Mouse (Mus musculus) right cerebral cortex, adult 18-20 months (tissue): ENCODE data around the gene Zbtb43.

Source experiments
- DNase-seq: peaks from one replicate; pipeline ENCODE4 v3.0.0; 2022; ENCODE audit warnings: mixed read lengths

Zbtb43 gene

DNA sequence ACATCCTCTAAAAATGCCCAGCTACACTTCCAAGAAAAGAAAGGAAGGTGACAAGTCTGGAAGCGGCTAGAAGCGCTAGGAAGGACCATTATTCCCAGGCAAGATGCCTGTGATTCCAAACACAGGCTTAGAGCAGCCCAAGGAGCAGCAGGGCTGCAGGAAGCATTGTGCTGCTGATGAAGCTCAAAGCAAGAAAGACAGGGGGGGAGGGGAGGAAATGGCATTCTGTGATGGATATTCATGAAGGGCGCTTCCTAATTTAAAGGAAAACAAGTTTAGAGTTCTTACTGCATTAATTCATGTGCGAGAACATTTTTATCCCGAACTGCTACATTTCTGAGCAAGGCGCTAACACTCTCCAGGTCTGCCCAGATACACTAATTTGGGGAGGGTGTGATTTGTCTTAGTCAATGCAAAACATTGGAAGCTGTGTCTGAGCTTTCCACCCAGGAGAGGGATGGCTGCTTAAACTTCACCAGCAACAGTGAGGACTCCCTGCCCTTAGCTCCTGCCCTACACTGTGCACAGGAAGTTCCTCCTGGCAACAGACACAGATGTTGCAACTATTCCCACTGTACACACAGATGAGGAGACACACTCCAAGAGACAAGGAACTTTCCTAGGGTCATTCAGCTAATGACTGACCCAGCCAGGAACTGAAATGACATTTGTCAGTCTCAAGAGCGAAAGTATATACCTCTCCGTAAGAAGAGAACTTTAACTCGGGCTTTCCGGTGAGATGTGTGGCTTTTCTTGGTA is 41.5 kb downstream of the Zbtb43 start:
- DNase-seq, result no peak

DNA sequence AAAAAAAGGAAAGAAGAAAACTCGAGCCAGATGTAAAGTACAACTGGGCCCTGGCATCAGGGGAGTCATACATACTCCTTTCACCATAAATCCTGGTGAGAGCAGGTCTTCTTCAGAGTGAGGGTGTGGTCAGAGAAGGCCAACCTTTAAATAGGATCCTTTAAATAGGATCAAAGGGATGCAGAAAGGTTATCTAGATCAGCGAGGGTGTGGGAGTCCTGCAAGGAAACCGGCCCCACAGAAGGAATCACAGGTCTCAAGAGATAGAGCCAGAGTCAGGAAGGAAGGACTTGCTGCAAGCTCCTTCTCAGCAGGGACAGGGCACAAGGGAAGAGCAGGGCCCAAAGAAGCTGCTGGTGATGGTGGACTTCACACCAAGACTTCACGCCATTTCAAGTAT is 50.9 kb downstream of the Zbtb43 start:
- DNase-seq, result no peak

DNA sequence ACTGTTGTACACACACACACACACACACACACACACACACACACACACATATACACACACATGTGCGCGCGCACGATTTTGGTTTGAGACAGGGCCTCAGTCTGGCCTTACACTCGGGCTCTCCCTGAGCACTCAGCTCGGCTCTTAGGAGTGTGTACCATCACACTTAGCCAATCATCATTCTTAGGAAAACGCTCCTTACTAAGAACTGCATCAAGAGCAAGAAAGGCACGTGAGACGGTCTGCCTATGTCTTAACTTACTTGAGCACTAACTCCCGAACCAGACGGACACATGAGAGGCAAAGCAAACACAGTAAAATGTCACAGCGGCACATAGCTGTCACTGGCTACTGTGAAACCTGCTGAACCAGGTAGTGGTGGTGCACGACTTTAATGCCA is 54.3 kb downstream of the Zbtb43 start:
- DNase-seq, result no peak

DNA sequence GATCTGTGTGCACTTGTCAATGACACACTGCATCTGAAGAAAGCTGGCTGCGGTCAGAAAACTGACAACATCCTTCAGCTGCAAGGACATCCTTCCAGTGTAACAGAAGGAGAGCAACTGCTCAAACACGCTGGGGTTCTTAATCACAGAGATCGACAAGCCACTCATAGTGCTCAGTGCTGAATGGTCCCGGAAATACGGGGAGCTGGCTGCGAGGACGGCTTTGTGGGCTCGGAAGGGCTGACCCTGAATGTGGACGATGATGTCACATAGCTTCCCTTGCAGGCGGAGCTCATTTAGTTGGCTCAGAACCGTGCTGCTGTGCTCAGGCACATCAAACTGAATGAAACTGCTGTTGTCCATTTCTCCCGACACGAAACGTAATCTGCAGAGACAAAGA is 56.2 kb downstream of the Zbtb43 start:
- DNase-seq, result no peak

DNA sequence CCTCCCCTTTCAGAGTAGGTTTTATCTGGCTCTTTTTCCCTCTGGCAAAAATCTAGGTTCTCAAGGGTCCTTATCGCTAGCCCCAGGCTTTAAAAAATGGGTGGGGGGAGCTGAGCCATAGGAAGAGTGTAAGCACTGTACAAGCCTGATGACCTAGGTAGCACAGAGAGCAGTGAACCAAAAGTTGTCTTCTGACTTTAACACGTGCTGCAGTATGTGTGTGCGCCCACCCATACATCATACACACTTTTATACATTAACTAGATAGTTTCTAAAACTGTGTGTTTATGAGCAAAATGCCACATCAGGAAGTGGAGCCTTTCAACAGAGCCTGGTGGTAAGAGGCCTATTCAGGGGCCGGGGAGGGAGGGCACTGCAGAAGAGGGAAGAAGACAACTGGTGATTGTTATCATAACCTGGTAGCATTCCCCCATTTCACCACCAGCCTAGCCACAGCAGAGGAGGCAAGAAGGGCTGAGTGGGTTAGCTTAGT is 64.8 kb downstream of the Zbtb43 start:
- DNase-seq, result no peak

DNA sequence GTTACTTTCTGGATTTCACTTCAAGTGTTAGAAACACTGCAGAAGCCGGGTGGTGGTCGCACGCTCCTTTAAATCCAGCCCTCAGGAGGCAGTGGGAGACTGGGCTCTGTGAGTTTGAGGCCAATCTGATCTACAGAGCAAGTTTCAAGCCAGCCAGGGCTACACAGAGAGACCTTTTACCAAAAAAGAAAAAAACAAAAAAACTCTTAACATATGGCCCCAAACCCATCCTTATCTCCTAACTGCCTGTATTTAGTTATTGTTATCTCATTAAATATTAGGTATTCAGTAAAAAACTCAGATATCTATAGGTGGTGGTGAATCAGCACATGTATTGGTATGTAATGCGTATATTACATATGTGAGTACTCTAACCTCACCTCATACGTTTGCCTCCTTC is 65.7 kb downstream of the Zbtb43 start:
- no peak for DNase-seq

DNA sequence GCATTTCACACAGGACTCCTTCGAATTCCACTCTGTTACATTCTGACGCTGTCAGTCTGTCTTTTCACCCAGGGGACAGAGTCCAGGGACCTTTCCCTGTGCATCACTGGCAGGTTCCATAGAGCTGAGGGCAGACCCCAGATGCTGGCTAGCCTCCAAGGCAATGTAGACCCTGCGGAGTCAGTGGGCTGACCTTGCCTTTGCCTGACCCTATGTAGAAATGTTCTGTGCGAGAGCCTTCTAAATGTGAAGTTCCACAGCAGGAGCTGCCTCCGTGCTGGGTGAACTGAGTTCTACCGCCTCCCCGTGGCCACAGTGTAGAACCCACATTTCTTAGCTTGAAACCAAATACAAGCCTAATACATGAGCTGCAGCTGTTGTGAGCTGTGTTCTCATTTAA is 66.1 kb downstream of the Zbtb43 start:
- DNase-seq, result peak; percentile 74

DNA sequence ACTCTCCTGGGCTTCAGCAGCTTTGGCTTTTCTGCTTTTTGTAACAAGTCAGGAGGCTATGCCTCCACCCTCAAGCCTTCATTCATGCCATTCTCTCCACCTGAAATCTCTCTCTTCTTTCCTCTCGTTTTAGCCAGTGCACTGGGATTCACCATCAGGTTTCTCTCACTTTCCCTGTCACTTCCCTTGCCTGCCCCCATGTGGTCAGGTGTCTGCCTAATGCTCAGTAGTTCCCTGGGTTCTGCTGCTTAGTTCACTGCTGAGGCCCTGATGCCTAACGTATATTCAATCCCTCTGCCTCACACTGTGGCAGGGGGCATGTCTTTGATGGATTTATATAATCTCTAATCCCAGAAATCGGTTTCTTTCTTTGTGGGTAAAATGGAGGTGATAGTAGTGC is 67.1 kb downstream of the Zbtb43 start:
- DNase-seq, result no peak

DNA sequence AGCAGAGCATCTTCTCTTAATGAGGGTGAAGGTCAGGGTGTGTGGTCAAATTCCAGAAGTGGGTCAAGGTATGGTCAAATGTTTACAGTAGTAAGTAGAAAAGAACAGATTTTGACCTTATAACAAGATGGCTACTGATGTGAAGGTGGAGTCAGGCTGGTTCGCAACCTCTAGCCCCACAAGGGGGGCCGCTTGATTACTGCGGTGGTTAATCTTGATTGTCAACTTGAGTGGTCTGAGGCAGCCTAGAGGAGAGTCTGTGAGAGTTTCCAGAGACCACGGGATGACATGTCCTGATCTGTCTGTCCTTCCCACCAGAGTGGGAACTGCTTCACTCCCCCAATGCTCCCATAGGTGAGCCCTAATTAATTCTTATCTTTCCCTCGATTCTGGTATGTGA is 67.8 kb downstream of the Zbtb43 start:
- DNase-seq, result no peak
